Mouse (Mus musculus) liver, embryonic 14.5 days (tissue): Measurements from ENCODE around the gene Hmgb2. TPM values are rescaled to one million over a fixed set of nuclear protein-coding genes. Genes with fewer than 3 reads are reported as not detected.
"Not testable (repeated sequence)": the region's sequence is repeated elsewhere in the genome, so short reads cannot be mapped to it uniquely, and the experiment has no call there.

Source experiments
- ATAC-seq: fragments of 200-750 bp; cut with Nextera tagmentation; 2 replicates; pipeline ENCODE4 v1.8.0; 2017; ENCODE audit warnings: moderate number of reproducible peaks, mild to moderate bottlenecking, moderate library complexity; ENCODE audit not compliant: insufficient read depth
- DNase-seq, 3 experiments: peaks; one replicate each; pipeline ENCODE4 v3.0.0-alpha.2; 2012 to 2013; ENCODE audit warnings: low read depth in 3 of 3, low spot score in 3 of 3
- H3K27ac ChIP-seq: fragments of 300-500 bp; sonication (generic); 2 replicates; pipeline ENCODE4 v1.5.1; 2014; ENCODE audit warnings: moderate library complexity, mild to moderate bottlenecking, control low read depth, inconsistent platforms
- H3K27me3 ChIP-seq: fragments of 300-500 bp; sonication (generic); 2 replicates; pipeline ENCODE4 v1.6.1; 2014; ENCODE audit warnings: mild to moderate bottlenecking, low read length, moderate library complexity; ENCODE audit not compliant: control insufficient read depth, insufficient read depth
- H3K36me3 ChIP-seq: fragments of 300-500 bp; sonication (generic); replicated peaks from 2 replicates; pipeline ENCODE4 v1.6.1; 2014; ENCODE audit warnings: low read depth; ENCODE audit not compliant: control insufficient read depth, insufficient read depth
- H3K4me1 ChIP-seq, 2 experiments: fragments of 200-500 bp in 1 of 2; fragments of 300-500 bp in 1 of 2; sonication (generic) in 1 of 2; replicated peaks; 2 replicates each; pipeline ENCODE4 v1.6.1; 2012 to 2014; ENCODE audit warnings: antibody characterized with exemption in 1 of 2, inconsistent platforms in 1 of 2, low read length in 1 of 2; ENCODE audit not compliant: control insufficient read depth in 2 of 2, insufficient read depth in 2 of 2
- H3K4me2 ChIP-seq: fragments of 300-500 bp; sonication (generic); 2 replicates; pipeline ENCODE4 v1.6.1; 2014; ENCODE audit warnings: low read depth, mild to moderate bottlenecking, control low read depth, moderate library complexity
- H3K4me3 ChIP-seq, 2 experiments: fragments of 200-500 bp in 1 of 2; fragments of 300-500 bp in 1 of 2; sonication (generic) in 1 of 2; 2 replicates each; pipeline ENCODE4 v1.5.1; 2012 to 2014; ENCODE audit warnings: low read depth in 2 of 2, low read length in 2 of 2, mild to moderate bottlenecking in 2 of 2, control low read depth in 1 of 2, inconsistent platforms in 1 of 2, moderate library complexity in 1 of 2; ENCODE audit not compliant: insufficient read depth in 1 of 2
- H3K9ac ChIP-seq: fragments of 300-500 bp; sonication (generic); replicated peaks from 2 replicates; pipeline ENCODE4 v1.6.1; 2014; ENCODE audit warnings: mild to moderate bottlenecking, control low read depth, moderate library complexity
- H3K9me3 ChIP-seq: fragments of 300-500 bp; sonication (generic); 2 replicates; pipeline ENCODE4 v1.6.1; 2016; ENCODE audit warnings: low read length, mixed read lengths; ENCODE audit not compliant: control insufficient read depth
- CTCF ChIP-seq: IDR thresholded peaks from 2 replicates; pipeline ENCODE4 v1.5.1; 2016; ENCODE audit warnings: antibody characterized with exemption, low read depth, control low read depth
- EP300 ChIP-seq: IDR thresholded peaks from 2 replicates; pipeline ENCODE4 v1.6.1; 2016; ENCODE audit warnings: antibody characterized with exemption, low read depth
- WGBS: fragments of 180-500 bp; shearing (Covaris S2); extraction: QIAGEN DNeasy Blood & Tissue Kit; methylation state at CpG from one replicate; pipeline ENCODE4 v1.1.7; 2014; ENCODE audit not compliant: insufficient replicate concordance; 5-methylcytosine and 5-hydroxymethylcytosine counted together
- polyA plus RNA-seq, 2 experiments: library from polyadenylated mRNA; depleted of rRNA in 1 of 2; stranded (reverse) in 1 of 2; unstranded in 1 of 2; fragments of >200 nt; fragmentation: Nextera tagmentation in 1 of 2; extraction: Ambion mirVana in 1 of 2; gene quantifications; 2 replicates each; pipeline versions ENCODE4 v1.2.1 to v1.2.3; 2012 to 2014

Gene Hmgb2
- polyA plus RNA-seq, 2 experiments = 191 to 300 TPM

DNA sequence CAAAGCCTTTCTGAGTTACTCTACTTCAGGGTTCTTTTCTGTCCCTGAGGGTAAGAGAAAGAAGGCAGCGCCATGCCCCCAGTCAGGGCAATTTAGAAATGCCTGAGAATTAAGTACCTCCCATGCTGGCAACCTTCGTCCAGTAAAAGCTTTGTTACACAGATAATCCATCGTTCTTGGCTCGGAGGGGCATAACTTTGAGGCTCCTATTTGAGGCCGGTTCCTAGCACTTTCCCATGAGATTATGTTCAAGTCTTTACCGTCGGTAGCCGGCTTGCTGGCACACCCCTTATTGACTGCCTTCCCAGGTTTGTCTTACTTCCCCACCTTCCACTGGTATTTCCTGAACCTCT, 13.2 kb upstream of the Hmgb2 start:
- no peaks in the 10 kb centered on the region for H3K9me3 ChIP-seq
- H3K9ac ChIP-seq = no peak overlapping the region
- H3K27me3 ChIP-seq = no peaks in the 10 kb centered on the region
- no peaks in the 10 kb centered on the region for H3K36me3 ChIP-seq
- H3K4me3 ChIP-seq = no peak overlapping the region
- no peak for ATAC-seq
- H3K27ac ChIP-seq = no peak overlapping the region
- DNase-seq = no peak
- H3K4me1 ChIP-seq = no peaks in the 10 kb centered on the region
- no peak overlapping the region for H3K4me2 ChIP-seq
- no peak for TF ChIP-seq EP300
- no peak for TF ChIP-seq CTCF
- WGBS = 75% methylated on average over 8 of the region's 8 CpGs

DNA sequence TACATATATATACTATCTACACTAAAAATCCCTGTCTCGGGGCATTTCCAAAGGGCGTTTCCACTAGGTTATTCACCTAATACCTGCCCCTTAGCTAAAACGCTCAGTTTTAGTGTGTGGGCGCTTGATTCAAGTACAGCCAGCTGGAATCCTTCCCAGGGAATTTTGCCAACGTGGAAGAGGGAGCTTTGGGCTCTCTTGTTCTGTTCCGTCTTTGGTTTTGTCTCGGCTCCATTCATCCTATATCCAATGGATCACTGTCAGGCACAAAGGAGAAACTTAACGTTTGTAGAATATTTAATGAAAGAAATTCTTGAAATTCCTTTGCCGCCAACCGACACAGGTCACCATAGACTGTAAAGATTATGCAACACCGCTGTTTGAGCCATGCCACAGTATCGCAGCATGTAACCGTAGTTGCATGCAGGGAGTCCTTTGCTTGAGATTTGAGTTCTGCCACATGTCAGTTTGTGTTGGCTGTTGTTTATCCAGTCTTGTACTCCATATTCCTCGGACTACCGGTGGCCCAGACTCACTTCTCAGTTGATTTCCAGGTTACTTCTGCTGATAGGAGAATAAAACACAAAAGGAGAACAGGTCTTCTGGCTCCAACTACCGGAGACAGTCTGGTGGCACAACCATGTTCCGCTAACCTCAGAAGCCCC, 12.7 kb upstream of the Hmgb2 start:
- no peaks in the 10 kb centered on the region for H3K4me1 ChIP-seq
- H3K36me3 ChIP-seq = no peaks in the 10 kb centered on the region
- no peaks in the 10 kb centered on the region for H3K27me3 ChIP-seq
- no peak overlapping the region for H3K9ac ChIP-seq
- WGBS = 73% methylated on average over 17 of the region's 17 CpGs
- TF ChIP-seq EP300 (no peak), CTCF (no peak)
- no peak overlapping the region for H3K4me3 ChIP-seq
- DNase-seq (no peak), ATAC-seq (no peak)
- no peak overlapping the region for H3K4me2 ChIP-seq
- H3K9me3 ChIP-seq = no peaks in the 10 kb centered on the region
- H3K27ac ChIP-seq = no peak overlapping the region

DNA sequence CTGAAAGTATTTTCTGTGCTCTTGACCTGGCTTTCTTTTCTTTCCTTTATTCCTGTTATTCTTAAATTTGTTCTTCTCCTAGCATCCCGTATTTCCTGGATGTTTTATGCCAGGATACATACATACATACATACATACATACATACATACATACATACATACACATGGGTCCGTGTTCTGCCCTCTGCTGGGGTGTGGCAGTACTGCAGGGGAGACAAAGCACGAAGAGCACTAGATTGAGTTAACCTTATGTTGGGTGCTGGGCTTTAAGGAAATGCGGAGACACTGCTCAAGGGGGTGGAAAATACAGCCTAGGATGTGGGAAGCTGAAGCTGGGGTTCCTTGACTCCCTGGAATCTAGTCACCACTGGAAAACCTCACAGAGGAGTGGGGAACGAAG, 8.1 kb upstream of the Hmgb2 start:
- ATAC-seq = peak; percentile 45; the same call in 1 of the 2 replicates
- peaks cover 9 to 11% of the 10 kb centered on the region in 2 experiments for H3K4me1 ChIP-seq
- no peak overlapping the region for H3K4me2 ChIP-seq
- H3K9me3 ChIP-seq = no peaks in the 10 kb centered on the region
- TF ChIP-seq CTCF (peak; percentile 95), EP300 (no peak)
- H3K4me3 ChIP-seq = no peak overlapping the region
- no peak for DNase-seq
- WGBS = 31% methylated on average over 5 of the region's 5 CpGs
- H3K27me3 ChIP-seq = no peaks in the 10 kb centered on the region
- no peaks in the 10 kb centered on the region for H3K36me3 ChIP-seq
- no peak overlapping the region for H3K9ac ChIP-seq
- H3K27ac ChIP-seq = no peak overlapping the region

DNA sequence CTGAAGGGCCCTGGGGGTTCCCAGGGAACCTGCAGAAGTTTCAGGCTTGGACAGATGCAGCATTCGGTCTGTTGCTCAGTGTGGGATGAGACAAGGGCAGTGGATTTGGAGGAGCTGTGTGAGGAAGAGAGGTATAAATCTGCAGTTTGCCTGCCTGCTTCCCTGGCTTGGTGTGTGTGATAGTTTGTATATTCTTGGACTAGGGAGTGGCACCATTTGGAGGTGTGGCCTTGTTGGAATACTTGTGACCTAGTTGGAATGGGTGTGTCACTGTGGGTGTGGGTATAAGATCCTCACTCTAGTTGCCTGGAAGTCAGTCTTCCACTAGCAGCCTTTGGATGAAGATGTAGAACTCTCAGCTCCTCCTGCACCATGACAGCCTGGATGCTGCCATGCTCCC, 6.2 kb upstream of the Hmgb2 start:
- H3K9me3 ChIP-seq, H3K27me3 ChIP-seq, H3K9ac ChIP-seq, H3K36me3 ChIP-seq, DNase-seq: not testable (repeated sequence)
- peak overlapping the region; percentile 8 for H3K27ac ChIP-seq
- peak overlapping the region; percentile 44 for H3K4me2 ChIP-seq
- H3K4me1 ChIP-seq = peaks cover 15 to 16% of the 10 kb centered on the region in 2 experiments
- 0 out of 4 replicates have a peak overlapping the region, but pooled peaks of 1 of the 2 experiments have one; percentile 35 for H3K4me3 ChIP-seq
- 83% methylated on average over 1 of the region's 1 CpGs for WGBS
- peak; percentile 49; the same call in 1 of the 2 replicates for ATAC-seq

GRCm38 (mm10) chr8:57507556-57508063, 4.1 kb upstream of the Hmgb2 start:
- Histone ChIP-seq H3K4me1 (peaks cover 15 to 18% of the 10 kb centered on the region in 2 experiments), H3K36me3 (no peaks in the 10 kb centered on the region), H3K9me3 (no peaks in the 10 kb centered on the region), H3K27ac (no peak overlapping the region), H3K4me3 (no peak overlapping the region), H3K27me3 (no peaks in the 10 kb centered on the region), H3K9ac (no peak overlapping the region), H3K4me2 (no peak overlapping the region; the same call in 1 of the 2 replicates)
- DNase-seq (no peak), ATAC-seq (no peak)
- TF ChIP-seq EP300 (no peak), CTCF (no peak)
- WGBS = 77% methylated on average over 4 of the region's 4 CpGs
